ENCODE assay signal across 10 mouse cellular contexts in genomic region chr1:55575916-55576315, GRCm38 (mm10).
DNase-seq lines count a peak whose midpoint lies in the region; ATAC-seq lines count a peak whose summit lies in the region.
"Had no signal": no experiment of that assay in that cellular context is flagged by ENCODE, and none has a peak within 500 bp of the region (broad histone marks: within the 10 kb centered on the region; RNA-seq: fewer than 3 reads in every experiment).

No protein-coding gene starts in this region.

- H3K36me3 ChIP-seq in kidney, embryonic 15.5 days, result no peaks in the 10 kb centered on the region
- H3K36me3 ChIP-seq: heart, embryonic 13.5 days had no signal

- no peak overlapping the region for H3K4me3 ChIP-seq in kidney, embryonic 15.5 days (replicated peaks)
- H3K4me3 ChIP-seq: heart, embryonic 13.5 days had no signal

- H3K9ac ChIP-seq in kidney, embryonic 15.5 days, result no peak overlapping the region
- H3K9ac ChIP-seq: heart, embryonic 13.5 days had no signal

- no peak overlapping the region for H3K4me2 ChIP-seq in kidney, embryonic 15.5 days
- H3K4me2 ChIP-seq: heart, embryonic 13.5 days had no signal

- no peaks in the 10 kb centered on the region for H3K27me3 ChIP-seq in kidney, embryonic 15.5 days
- H3K27me3 ChIP-seq: heart, embryonic 13.5 days had no signal

- 19% methylated on average over 2 of the region's 2 CpGs for whole genome bisulfite sequencing in kidney, embryonic 15.5 days

- no peaks in the 10 kb centered on the region for H3K9me3 ChIP-seq in kidney, embryonic 15.5 days (replicated peaks)
- H3K9me3 ChIP-seq: heart, embryonic 13.5 days had no signal

- H3K4me1 ChIP-seq in kidney, embryonic 15.5 days, result peaks cover 14% of the 10 kb centered on the region

- no peak for ATAC-seq in kidney, embryonic 15.5 days (replicated peaks; ENCODE audit: low FRiP score)
- no peak for ATAC-seq in megakaryocyte progenitor cell, adult 5-6 weeks (replicated peaks; ENCODE audit: poor library complexity)

- DNase-seq in kidney, adult 9 months, result no peak
- peak; percentile 66 for DNase-seq in ZHBTc4 (ENCODE audit: low read depth, low spot score)
- peak; percentile 80 for DNase-seq in gastrocnemius, postnatal 25 days
- peak; percentile 13 for DNase-seq in ovary, postnatal 14 days (ENCODE audit: low spot score)
- no peak for DNase-seq in thymus, postnatal 0 days (ENCODE audit: low spot score)
- no peak for DNase-seq in cerebellum, adult 11 months
- DNase-seq: cerebellum, postnatal 25 days had no signal

- H3K27ac ChIP-seq in kidney, embryonic 15.5 days, result peak overlapping the region; percentile 9; the same call in 1 of the 2 replicates
- H3K27ac ChIP-seq: heart, embryonic 13.5 days had no signal

Comparison
In these comparisons a context has a peak if more than half of its experiments do, and no peak if none do; other contexts are left out.
1. DNase-seq: peak in ZHBTc4 (single experiment), gastrocnemius, postnatal 25 days (single experiment) and ovary, postnatal 14 days (single experiment); none in kidney, adult 9 months (single experiment), thymus, postnatal 0 days (single experiment) and cerebellum, adult 11 months (single experiment).